Mouse (Mus musculus) liver, embryonic 13.5 days (tissue): ENCODE data around the gene Dicer1. TPM values are rescaled to one million over a fixed set of nuclear protein-coding genes. Genes with fewer than 3 reads are reported as not detected.

Experiments
- ATAC-seq: fragments of 200-750 bp; cut with Nextera tagmentation; 2 replicates; pipeline ENCODE4 v1.8.0; 2017; ENCODE audit warnings: low read depth, mild to moderate bottlenecking, moderate number of reproducible peaks, moderate library complexity
- DNase-seq: peaks from one replicate; pipeline ENCODE4 v3.0.0; 2022
- H3K27ac ChIP-seq: fragments of 300-500 bp; sonication (generic); 2 replicates; pipeline ENCODE4 v1.5.1; 2015; ENCODE audit warnings: moderate library complexity, mild to moderate bottlenecking, inconsistent platforms
- H3K27me3 ChIP-seq: fragments of 300-500 bp; sonication (generic); 2 replicates; pipeline ENCODE4 v1.6.1; 2015; ENCODE audit warnings: mild to moderate bottlenecking, inconsistent platforms
- H3K36me3 ChIP-seq: fragments of 300-500 bp; sonication (generic); 2 replicates; pipeline ENCODE4 v1.6.1; 2015; ENCODE audit warnings: mild to moderate bottlenecking, inconsistent platforms
- H3K4me1 ChIP-seq: fragments of 300-500 bp; sonication (generic); replicated peaks from 2 replicates; pipeline ENCODE4 v1.6.1; 2015; ENCODE audit warnings: inconsistent platforms
- H3K4me2 ChIP-seq: fragments of 300-500 bp; sonication (generic); 2 replicates; pipeline ENCODE4 v1.6.1; 2015; ENCODE audit warnings: inconsistent platforms, mild to moderate bottlenecking, moderate library complexity
- H3K4me3 ChIP-seq: fragments of 300-500 bp; sonication (generic); replicated peaks from 2 replicates; pipeline ENCODE4 v1.5.1; 2015; ENCODE audit warnings: mild to moderate bottlenecking, inconsistent platforms
- H3K9ac ChIP-seq: fragments of 300-500 bp; sonication (generic); 2 replicates; pipeline ENCODE4 v1.6.1; 2015; ENCODE audit warnings: mild to moderate bottlenecking, inconsistent platforms
- H3K9me3 ChIP-seq: fragments of 300-500 bp; sonication (generic); replicated peaks from 2 replicates; pipeline ENCODE4 v1.6.1; 2016; ENCODE audit warnings: inconsistent platforms
- WGBS: fragments of 180-500 bp; shearing (Covaris S2); methylation state at CpG from one replicate; pipeline ENCODE4 v1.1.7; 2015; ENCODE audit not compliant: insufficient replicate concordance; 5-methylcytosine and 5-hydroxymethylcytosine counted together
- polyA plus RNA-seq: library from polyadenylated mRNA; unstranded; fragments of >200 nt; fragmentation: Nextera tagmentation; extraction: Ambion mirVana; gene quantifications from 2 replicates; pipeline ENCODE4 v1.2.1, GENCODE M21; 2015

Gene Dicer1
- polyA plus RNA-seq: 14.5 and 15.8 TPM in 2 replicates

GRCm38 (mm10) chr12:104751814-104752765, at the start of gene Dicer1:
Dicer1 (minus strand) TSS chr12:104751952.
- no peaks in the 10 kb centered on the region for H3K9me3 ChIP-seq
- peaks cover 7% of the 10 kb centered on the region for H3K36me3 ChIP-seq
- H3K27me3 ChIP-seq: no peaks in the 10 kb centered on the region
- peak within 1 kb of the TSS; percentile 85 for H3K4me3 ChIP-seq
- ATAC-seq (peak; percentile 92), DNase-seq (peak; percentile 89)
- H3K27ac ChIP-seq: peak within 1 kb of the TSS; percentile 83
- peak within 1 kb of the TSS; percentile 94 for H3K4me2 ChIP-seq
- under 1% methylated on average over 93 of the region's 94 CpGs for WGBS
- H3K9ac ChIP-seq: peak within 1 kb of the TSS; percentile 90
- peaks cover 47% of the 10 kb centered on the region for H3K4me1 ChIP-seq

GRCm38 (mm10) chr12:104799365-104799764, 47.6 kb upstream of the Dicer1 start:
- Histone ChIP-seq H3K4me1 (no peaks in the 10 kb centered on the region), H3K9me3 (peaks cover 18% of the 10 kb centered on the region), H3K4me2 (no peak overlapping the region), H3K4me3 (no peak overlapping the region), H3K9ac (no peak overlapping the region), H3K27ac (no peak overlapping the region), H3K27me3 (no peaks in the 10 kb centered on the region), H3K36me3 (no peaks in the 10 kb centered on the region)
- DNase-seq (no peak), ATAC-seq (no peak)
- WGBS: 64% methylated on average over 3 of the region's 3 CpGs

GRCm38 (mm10) chr12:104797905-104798304, 46.2 kb upstream of the Dicer1 start:
- Histone ChIP-seq H3K27ac (no peak overlapping the region), H3K4me2 (no peak overlapping the region), H3K27me3 (no peaks in the 10 kb centered on the region), H3K4me3 (no peak overlapping the region), H3K9ac (no peak overlapping the region), H3K36me3 (no peaks in the 10 kb centered on the region), H3K9me3 (peaks cover 18% of the 10 kb centered on the region), H3K4me1 (no peaks in the 10 kb centered on the region)
- DNase-seq: no peak
- no peak for ATAC-seq
- 85% methylated on average over 6 of the region's 6 CpGs for WGBS

GRCm38 (mm10) chr12:104796635-104797378, 45.1 kb upstream of the Dicer1 start:
- DNase-seq: no peak
- H3K4me1 ChIP-seq: no peaks in the 10 kb centered on the region
- no peak overlapping the region for H3K27ac ChIP-seq
- no peaks in the 10 kb centered on the region for H3K36me3 ChIP-seq
- H3K9me3 ChIP-seq: peaks cover 18% of the 10 kb centered on the region
- no peak for ATAC-seq
- H3K4me2 ChIP-seq: no peak overlapping the region
- whole genome bisulfite sequencing: 70% methylated on average over 11 of the region's 11 CpGs
- H3K27me3 ChIP-seq: no peaks in the 10 kb centered on the region
- no peak overlapping the region for H3K4me3 ChIP-seq
- H3K9ac ChIP-seq: no peak overlapping the region

GRCm38 (mm10) chr12:104794957-104795356, 43.2 kb upstream of the Dicer1 start:
- 63% methylated on average over 5 of the region's 5 CpGs for WGBS
- no peak overlapping the region for H3K9ac ChIP-seq
- no peaks in the 10 kb centered on the region for H3K27me3 ChIP-seq
- no peaks in the 10 kb centered on the region for H3K4me1 ChIP-seq
- H3K27ac ChIP-seq: no peak overlapping the region
- H3K9me3 ChIP-seq: peaks cover 18% of the 10 kb centered on the region
- no peaks in the 10 kb centered on the region for H3K36me3 ChIP-seq
- ATAC-seq (no peak), DNase-seq (no peak)
- H3K4me3 ChIP-seq: no peak overlapping the region
- H3K4me2 ChIP-seq: no peak overlapping the region

- no peak for DNase-seq
- peaks cover 6% of the 10 kb centered on the region for H3K9me3 ChIP-seq
- no peak overlapping the region for H3K27ac ChIP-seq
- H3K27me3 ChIP-seq: no peaks in the 10 kb centered on the region
- no peak overlapping the region for H3K4me2 ChIP-seq
- no peaks in the 10 kb centered on the region for H3K36me3 ChIP-seq
- ATAC-seq: no peak
- H3K9ac ChIP-seq: no peak overlapping the region
- 31% methylated on average over 12 of the region's 12 CpGs for WGBS
- no peaks in the 10 kb centered on the region for H3K4me1 ChIP-seq
- no peak overlapping the region for H3K4me3 ChIP-seq
Observed at GRCm38 (mm10) chr12:104793486-104793885, 41.7 kb upstream of the Dicer1 start.

GRCm38 (mm10) chr12:104777603-104778002, 25.9 kb upstream of the Dicer1 start:
- ATAC-seq (no peak), DNase-seq (no peak)
- H3K4me1 ChIP-seq: no peaks in the 10 kb centered on the region
- H3K4me2 ChIP-seq: no peak overlapping the region
- H3K27ac ChIP-seq: no peak overlapping the region
- H3K9me3 ChIP-seq: no peaks in the 10 kb centered on the region
- no peaks in the 10 kb centered on the region for H3K36me3 ChIP-seq
- no peak overlapping the region for H3K9ac ChIP-seq
- H3K27me3 ChIP-seq: no peaks in the 10 kb centered on the region; the same call in 1 of the 2 replicates
- WGBS: 71% methylated on average over 1 of the region's 1 CpGs
- no peak overlapping the region for H3K4me3 ChIP-seq

- DNase-seq: no peak
- Histone ChIP-seq H3K4me3 (no peak overlapping the region), H3K27ac (no peak overlapping the region), H3K9ac (no peak overlapping the region), H3K9me3 (no peaks in the 10 kb centered on the region), H3K27me3 (no peaks in the 10 kb centered on the region), H3K36me3 (no peaks in the 10 kb centered on the region), H3K4me1 (no peaks in the 10 kb centered on the region), H3K4me2 (no peak overlapping the region)
- ATAC-seq: no peak
- 44% methylated on average over 2 of the region's 2 CpGs for WGBS
Observed at GRCm38 (mm10) chr12:104771941-104772340, 20.2 kb upstream of the Dicer1 start.

- no peak for DNase-seq
- H3K27ac ChIP-seq: no peak overlapping the region
- ATAC-seq: no peak
- no peak overlapping the region for H3K4me2 ChIP-seq
- H3K9ac ChIP-seq: no peak overlapping the region
- H3K4me1 ChIP-seq: no peaks in the 10 kb centered on the region
- H3K36me3 ChIP-seq: no peaks in the 10 kb centered on the region
- H3K4me3 ChIP-seq: no peak overlapping the region
- WGBS: 65% methylated on average over 10 of the region's 10 CpGs
- H3K27me3 ChIP-seq: no peaks in the 10 kb centered on the region
- no peaks in the 10 kb centered on the region for H3K9me3 ChIP-seq
Observed at GRCm38 (mm10) chr12:104769201-104769785, 17.5 kb upstream of the Dicer1 start.

GRCm38 (mm10) chr12:104767183-104767582, 15.4 kb upstream of the Dicer1 start:
- H3K9me3 ChIP-seq: no peaks in the 10 kb centered on the region
- H3K4me1 ChIP-seq: no peaks in the 10 kb centered on the region
- no peak for DNase-seq
- H3K9ac ChIP-seq: no peak overlapping the region
- 41% methylated on average over 4 of the region's 4 CpGs for WGBS
- H3K27ac ChIP-seq: no peak overlapping the region
- no peak overlapping the region for H3K4me3 ChIP-seq
- no peak overlapping the region for H3K4me2 ChIP-seq
- H3K36me3 ChIP-seq: no peaks in the 10 kb centered on the region
- no peak for ATAC-seq
- H3K27me3 ChIP-seq: no peaks in the 10 kb centered on the region

GRCm38 (mm10) chr12:104765761-104766160, 14.0 kb upstream of the Dicer1 start:
- WGBS: 70% methylated on average over 7 of the region's 7 CpGs
- no peak overlapping the region for H3K27ac ChIP-seq
- ATAC-seq (no peak), DNase-seq (no peak)
- no peaks in the 10 kb centered on the region for H3K9me3 ChIP-seq
- no peak overlapping the region for H3K4me2 ChIP-seq
- H3K4me1 ChIP-seq: no peaks in the 10 kb centered on the region
- no peak overlapping the region for H3K9ac ChIP-seq
- H3K27me3 ChIP-seq: no peaks in the 10 kb centered on the region
- H3K36me3 ChIP-seq: no peaks in the 10 kb centered on the region
- no peak overlapping the region for H3K4me3 ChIP-seq
